Mouse (Mus musculus) gastrocnemius, postnatal 10 days (tissue): ENCODE data around the gene Col6a1. TPM values are rescaled to one million over a fixed set of nuclear protein-coding genes. Genes with fewer than 3 reads are reported as not detected.

Experiments used
- DNase-seq: peaks from one replicate; pipeline ENCODE4 v3.0.0; 2021; ENCODE audit warnings: mixed read lengths
- total RNA-seq, 2 experiments: library from RNA; stranded (reverse); gene quantifications; 2 replicates each; pipeline ENCODE4 v1.2.3; 2021

Gene Col6a1
- total RNA-seq, 2 experiments from 2014 or later: 336 to 400 TPM

- DNase-seq: no peak
Observed at GRCm38 (mm10) chr10:76724231-76724736, 1.7 kb downstream of the Col6a1 start.

GRCm38 (mm10) chr10:76722751-76723450, 3.1 kb downstream of the Col6a1 start:
- no peak for DNase-seq

GRCm38 (mm10) chr10:76721746-76722145, 4.2 kb downstream of the Col6a1 start:
- DNase-seq: no peak

GRCm38 (mm10) chr10:76721216-76721615, 4.8 kb downstream of the Col6a1 start:
- no peak for DNase-seq

GRCm38 (mm10) chr10:76717631-76718030, 8.3 kb downstream of the Col6a1 start:
- DNase-seq: no peak

- no peak for DNase-seq
Observed at GRCm38 (mm10) chr10:76717026-76717425, 8.9 kb downstream of the Col6a1 start.

GRCm38 (mm10) chr10:76714303-76714702, 11.7 kb downstream of the Col6a1 start:
- peak; percentile 47 for DNase-seq

- no peak for DNase-seq
Observed at GRCm38 (mm10) chr10:76712500-76712899, 13.5 kb downstream of the Col6a1 start.

- no peak for DNase-seq
Observed at GRCm38 (mm10) chr10:76711331-76711730, 14.6 kb downstream of the Col6a1 start.

GRCm38 (mm10) chr10:76708465-76708864, 17.5 kb downstream of the Col6a1 start:
- DNase-seq: no peak

- no peak for DNase-seq
Observed at GRCm38 (mm10) chr10:76707584-76707983, 18.4 kb downstream of the Col6a1 start.

- no peak for DNase-seq
Observed at GRCm38 (mm10) chr10:76707001-76707400, 19.0 kb downstream of the Col6a1 start.

- no peak for DNase-seq
Observed at GRCm38 (mm10) chr10:76704358-76704757, 21.6 kb downstream of the Col6a1 start.

- no peak for DNase-seq
Observed at GRCm38 (mm10) chr10:76701446-76701845, 24.5 kb downstream of the Col6a1 start.

- no peak for DNase-seq
Observed at GRCm38 (mm10) chr10:76699816-76700215, 26.2 kb downstream of the Col6a1 start.

GRCm38 (mm10) chr10:76695283-76695885, 30.6 kb downstream of the Col6a1 start:
- DNase-seq: no peak

- no peak for DNase-seq
Observed at GRCm38 (mm10) chr10:76694765-76695164, 31.2 kb downstream of the Col6a1 start.

GRCm38 (mm10) chr10:76693446-76693845, 32.5 kb downstream of the Col6a1 start:
- no peak for DNase-seq

GRCm38 (mm10) chr10:76685451-76686017, 40.4 kb downstream of the Col6a1 start:
- DNase-seq: peak; percentile 48

- no peak for DNase-seq
Observed at GRCm38 (mm10) chr10:76683977-76684376, 42.0 kb downstream of the Col6a1 start.

- no peak for DNase-seq
Observed at GRCm38 (mm10) chr10:76683461-76683860, 42.5 kb downstream of the Col6a1 start.

- DNase-seq: no peak
Observed at GRCm38 (mm10) chr10:76681882-76682281, 44.1 kb downstream of the Col6a1 start.
